Mouse (Mus musculus): ENCODE measurements around the gene Cd59a.

Cd59a gene

DNA sequence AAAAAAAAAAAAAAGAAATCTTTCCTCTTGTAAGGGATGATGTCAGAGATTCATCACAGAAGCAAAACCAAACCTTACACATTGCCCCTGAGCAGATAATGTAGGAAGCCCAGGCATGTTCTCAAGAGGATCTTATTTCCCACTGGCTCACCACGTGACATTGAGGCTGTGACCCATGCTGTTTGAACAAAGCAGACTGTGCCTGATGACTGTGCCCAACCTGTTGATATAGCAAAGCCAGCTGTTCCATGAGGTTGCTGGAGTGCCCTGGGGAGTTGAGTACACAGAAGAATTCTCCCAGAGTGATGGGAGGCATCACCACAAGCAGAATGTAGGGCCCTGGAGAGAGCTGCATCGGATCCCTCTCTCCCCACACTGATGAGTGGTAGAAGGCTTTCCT, 40.3 kb downstream of the Cd59a start:
- DNase-seq (ENCODE audit: low read depth, low spot score) = no peak

DNA sequence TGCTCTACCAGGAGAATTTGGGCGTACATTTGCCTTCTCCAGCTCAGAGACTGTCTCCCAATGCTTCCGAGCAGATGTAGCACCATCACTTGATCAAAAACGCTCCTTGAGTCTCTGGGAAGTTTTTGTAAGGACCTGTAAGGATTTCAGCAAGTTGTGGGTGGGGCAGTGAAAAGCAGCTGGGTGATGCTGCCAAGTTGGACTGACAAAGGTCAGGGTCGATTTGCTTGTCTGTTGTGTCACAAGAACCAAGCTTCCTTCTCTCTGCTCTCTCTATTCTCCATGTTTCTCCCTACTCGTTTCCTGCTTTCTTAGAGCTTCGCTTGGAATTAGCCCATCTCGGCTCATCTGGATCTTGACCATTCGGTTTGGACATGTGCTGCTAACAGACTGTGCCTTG, 46.5 kb downstream of the Cd59a start:
- DNase-seq (ENCODE audit: low read depth, low spot score) = no peak

- no peak for DNase-seq (ENCODE audit: low read depth, low spot score)
Measured at GRCm38 (mm10) chr2:104144004-104144403, 48.4 kb downstream of the Cd59a start.

DNA sequence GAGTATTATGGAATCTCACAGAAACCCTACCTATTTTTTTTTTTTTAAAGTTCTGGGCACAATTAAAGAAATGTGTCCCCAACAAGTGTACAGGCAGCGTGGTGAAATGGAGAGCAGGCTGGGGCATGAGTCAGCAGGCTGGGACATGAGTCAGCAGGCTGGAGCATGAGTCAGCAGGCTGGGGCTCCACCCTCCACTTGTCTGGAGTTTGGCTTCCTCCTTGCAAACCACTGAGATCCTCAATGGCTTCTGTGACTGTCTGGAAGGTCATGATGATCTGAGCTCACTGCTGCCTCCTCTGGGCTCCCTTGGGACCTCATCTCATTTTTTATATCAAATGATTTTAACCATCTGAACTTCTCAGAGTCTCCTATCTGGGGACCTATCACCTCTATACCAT, 50.4 kb downstream of the Cd59a start:
- peak; percentile 63 for DNase-seq (ENCODE audit: low read depth, low spot score)

- no peak for DNase-seq (ENCODE audit: low read depth, low spot score)
Measured at GRCm38 (mm10) chr2:104147910-104148561, 52.4 kb downstream of the Cd59a start.

GRCm38 (mm10) chr2:104150608-104151397, 55.2 kb downstream of the Cd59a start:
- no peak for DNase-seq (ENCODE audit: low read depth, low spot score)

DNA sequence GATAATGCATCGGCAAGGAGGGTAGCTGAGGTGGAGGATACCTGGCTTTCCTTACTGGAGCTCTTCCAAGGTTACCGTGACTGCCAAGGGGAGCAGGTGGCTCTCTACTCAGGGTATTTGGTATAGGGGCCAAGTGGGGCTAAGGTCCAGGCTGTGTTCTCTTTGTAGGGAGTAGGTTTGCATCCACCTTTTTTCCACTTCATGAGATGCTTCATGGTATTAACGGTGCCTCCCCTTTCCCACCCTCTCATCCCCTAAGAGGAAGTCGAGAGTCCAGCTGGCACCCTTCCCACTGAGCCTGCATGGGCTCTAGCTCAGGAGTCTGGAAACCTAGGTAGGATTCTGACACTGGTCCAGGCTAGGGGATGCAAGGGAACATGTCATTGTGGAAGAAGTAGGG, 57.7 kb downstream of the Cd59a start:
- no peak for DNase-seq (ENCODE audit: low read depth, low spot score)

DNA sequence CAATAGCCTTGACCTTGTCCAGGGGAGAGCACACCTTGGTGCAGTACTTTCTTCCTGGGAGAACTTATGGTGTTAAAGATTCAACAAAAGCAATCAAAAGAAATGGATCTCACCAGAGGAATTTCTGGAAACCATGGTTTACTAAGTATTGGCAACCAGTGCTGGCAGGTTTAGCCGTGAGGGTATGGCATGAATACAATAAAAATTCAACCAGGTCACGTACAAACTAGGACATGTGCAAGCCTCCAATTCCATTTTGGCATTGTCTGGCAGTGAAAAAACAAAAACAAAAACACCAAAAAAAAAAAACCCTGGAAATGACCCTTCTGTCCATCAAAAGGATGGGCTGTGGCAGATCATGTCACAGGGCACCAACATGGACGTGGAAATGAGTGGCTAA, 58.3 kb downstream of the Cd59a start:
- DNase-seq (ENCODE audit: low read depth, low spot score) = no peak

- no peak for DNase-seq (ENCODE audit: low read depth, low spot score)
Measured at GRCm38 (mm10) chr2:104157831-104158230, 62.2 kb downstream of the Cd59a start.

- no peak for DNase-seq (ENCODE audit: low read depth, low spot score)
Measured at GRCm38 (mm10) chr2:104163418-104163817, 67.8 kb downstream of the Cd59a start.

- DNase-seq (ENCODE audit: low read depth, low spot score) = no peak
Measured at GRCm38 (mm10) chr2:104163978-104164487, 68.4 kb downstream of the Cd59a start.

All from c-Kit-negative CD71-positive TER-119-positive erythroid progenitor cells, embryonic 14.5 days (primary cell).